Mouse (Mus musculus) midbrain, embryonic 13.5 days (tissue): Measurements from ENCODE around the gene Nipa2. TPM values are rescaled to one million over a fixed set of nuclear protein-coding genes. Genes with fewer than 3 reads are reported as not detected.
A peak's percentile ranks its signal among the peaks of the same experiment; 100 is the strongest.

Experiments used
- ATAC-seq: fragments of 200-750 bp; cut with Nextera tagmentation; 2 replicates; pipeline ENCODE4 v1.8.0; 2017; ENCODE audit warnings: mild to moderate bottlenecking, moderate TSS enrichment, moderate library complexity
- H3K27ac ChIP-seq: fragments of 300-500 bp; sonication (generic); 2 replicates; pipeline ENCODE4 v1.5.1; 2015; ENCODE audit warnings: inconsistent platforms, mild to moderate bottlenecking, moderate library complexity
- H3K27me3 ChIP-seq: fragments of 300-500 bp; sonication (generic); 2 replicates; pipeline ENCODE4 v1.6.1; 2015; ENCODE audit warnings: mild to moderate bottlenecking, inconsistent platforms
- H3K36me3 ChIP-seq: fragments of 300-500 bp; sonication (generic); 2 replicates; pipeline ENCODE4 v1.6.1; 2015; ENCODE audit warnings: mild to moderate bottlenecking, inconsistent platforms
- H3K4me1 ChIP-seq: fragments of 300-500 bp; sonication (generic); replicated peaks from 2 replicates; pipeline ENCODE4 v1.6.1; 2015; ENCODE audit warnings: inconsistent platforms
- H3K4me2 ChIP-seq: fragments of 300-500 bp; sonication (generic); replicated peaks from 2 replicates; pipeline ENCODE4 v1.6.1; 2015; ENCODE audit warnings: moderate library complexity, mild to moderate bottlenecking, inconsistent platforms
- H3K4me3 ChIP-seq: fragments of 300-500 bp; sonication (generic); replicated peaks from 2 replicates; pipeline ENCODE4 v1.5.1; 2015; ENCODE audit warnings: mild to moderate bottlenecking, inconsistent platforms
- H3K9ac ChIP-seq: fragments of 300-500 bp; sonication (generic); replicated peaks from 2 replicates; pipeline ENCODE4 v1.6.1; 2015; ENCODE audit warnings: mild to moderate bottlenecking, inconsistent platforms
- H3K9me3 ChIP-seq: fragments of 300-500 bp; sonication (generic); 2 replicates; pipeline ENCODE4 v1.6.1; 2016; ENCODE audit warnings: mild to moderate bottlenecking, inconsistent platforms
- WGBS: fragments of 180-500 bp; shearing (Covaris S2); methylation state at CpG from one replicate; pipeline ENCODE4 v1.1.7; 2015; 5-methylcytosine and 5-hydroxymethylcytosine counted together
- polyA plus RNA-seq: library from polyadenylated mRNA; unstranded; fragments of >200 nt; fragmentation: Nextera tagmentation; extraction: Ambion mirVana; gene quantifications from 2 replicates; pipeline ENCODE4 v1.2.1, GENCODE M21; 2015

The Nipa2 gene
- 33.2 and 34.5 TPM in 2 replicates for polyA plus RNA-seq

DNA sequence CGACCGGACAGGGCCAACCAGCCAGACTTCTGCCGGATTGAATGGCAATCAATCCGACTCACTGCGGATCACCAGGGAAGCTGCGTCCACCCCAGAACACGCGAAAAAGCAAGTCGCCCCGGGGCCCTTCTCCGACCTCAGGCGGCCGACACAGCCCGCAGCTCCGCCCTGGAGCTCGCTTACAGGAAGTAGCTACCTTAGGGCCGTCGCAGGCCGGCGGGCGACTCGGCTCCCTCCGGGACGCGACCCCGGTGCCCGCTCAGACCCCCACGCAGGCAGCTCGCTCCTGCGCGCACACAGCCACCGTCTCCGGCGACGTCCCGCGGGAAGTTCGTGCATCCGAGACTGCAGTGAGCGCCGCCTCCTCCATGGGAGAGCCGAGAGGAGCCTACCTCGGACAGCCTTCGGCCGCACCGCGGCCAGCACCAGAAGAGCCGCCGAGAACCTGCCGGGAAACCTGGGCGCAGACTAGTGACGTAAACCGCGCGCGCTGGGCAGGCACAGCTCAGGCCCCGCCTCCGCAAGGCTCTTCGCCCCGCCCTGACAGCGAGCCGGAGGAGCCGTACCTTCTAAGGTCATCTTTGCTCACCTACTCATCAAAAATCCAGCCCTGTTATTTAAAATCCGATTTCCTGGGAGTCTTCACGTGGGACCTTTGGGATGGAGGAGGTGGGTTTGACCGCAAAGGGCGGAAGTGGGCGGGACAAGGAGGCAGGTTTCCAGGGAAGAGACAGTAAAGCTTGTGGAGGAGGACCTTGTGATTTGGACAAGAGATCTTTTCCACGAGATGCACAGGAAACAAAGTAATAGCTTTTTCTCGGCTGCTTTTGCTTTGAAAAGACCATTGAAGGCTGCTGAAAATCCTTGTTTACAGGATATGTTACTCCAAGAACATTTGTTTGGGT is at the start of gene Nipa2:
Gene Nipa2 (minus strand): TSS at position 473 of the 905 bp plus-strand sequence.
- Histone ChIP-seq H3K27ac (peak within 1 kb of the TSS; percentile 90), H3K4me3 (peak within 1 kb of the TSS; percentile 92), H3K36me3 (no peaks in the 10 kb centered on the region), H3K9ac (peak within 1 kb of the TSS; percentile 96), H3K4me1 (peaks cover 23% of the 10 kb centered on the region), H3K4me2 (peak within 1 kb of the TSS; percentile 79), H3K27me3 (no peaks in the 10 kb centered on the region), H3K9me3 (no peaks in the 10 kb centered on the region)
- ATAC-seq = peak; percentile 99
- WGBS = under 1% methylated on average over 70 of the region's 70 CpGs

DNA sequence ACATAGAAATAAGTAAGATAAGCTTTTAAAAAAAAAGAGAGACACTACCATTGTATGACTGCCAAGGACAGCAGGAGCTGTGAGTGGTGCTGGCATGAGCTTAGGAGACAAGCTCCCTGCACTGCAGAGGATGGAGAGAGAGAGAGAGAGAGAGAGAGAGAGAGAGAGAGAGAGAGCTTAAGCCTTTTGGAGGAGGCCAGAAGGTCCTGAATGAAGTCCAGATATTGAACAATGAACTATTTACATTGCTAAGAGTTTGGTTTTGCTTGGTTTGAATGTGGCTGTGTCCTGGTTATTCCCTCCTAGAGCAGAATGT is 48.7 kb upstream of the Nipa2 start:
- Histone ChIP-seq H3K4me2 (no peak overlapping the region), H3K27ac (no peak overlapping the region), H3K27me3 (no peaks in the 10 kb centered on the region), H3K9ac (no peak overlapping the region), H3K4me3 (no peak overlapping the region), H3K9me3 (no peaks in the 10 kb centered on the region), H3K4me1 (no peaks in the 10 kb centered on the region), H3K36me3 (peaks cover 14% of the 10 kb centered on the region; the same call in 1 of the 2 replicates)
- no peak for ATAC-seq

- no peak overlapping the region for H3K27ac ChIP-seq
- no peaks in the 10 kb centered on the region for H3K27me3 ChIP-seq
- no peak overlapping the region for H3K4me2 ChIP-seq
- H3K9me3 ChIP-seq = no peaks in the 10 kb centered on the region
- H3K4me1 ChIP-seq = no peaks in the 10 kb centered on the region
- no peak overlapping the region for H3K9ac ChIP-seq
- 88% methylated on average over 4 of the region's 4 CpGs for WGBS
- ATAC-seq = no peak
- peaks cover 13% of the 10 kb centered on the region; the same call in 1 of the 2 replicates for H3K36me3 ChIP-seq
- H3K4me3 ChIP-seq = no peak overlapping the region
Measured at GRCm38 (mm10) chr7:56010318-56011017, 48.2 kb upstream of the Nipa2 start.

DNA sequence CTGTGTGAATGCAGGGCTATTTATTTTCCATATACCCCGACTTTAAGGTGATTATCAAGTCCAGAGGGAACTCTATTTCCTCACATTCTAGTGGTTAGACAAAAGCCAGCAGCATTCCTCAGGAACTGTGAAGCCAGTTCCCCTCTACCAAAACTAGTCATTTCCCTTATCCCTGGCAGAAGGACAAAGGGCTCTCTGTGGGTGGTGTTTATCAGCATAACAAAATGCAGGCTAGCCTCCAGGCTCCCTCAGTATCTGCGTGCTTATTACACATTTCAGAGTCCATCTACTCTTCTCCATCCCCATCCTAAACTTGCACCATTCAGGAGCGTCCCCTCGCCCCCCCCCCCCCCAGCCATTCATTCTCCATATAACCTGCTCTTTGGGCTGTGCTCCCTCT is 36.7 kb upstream of the Nipa2 start:
- Histone ChIP-seq H3K4me2 (no peak overlapping the region), H3K9ac (no peak overlapping the region), H3K4me1 (peaks cover 13% of the 10 kb centered on the region; the same call in 1 of the 2 replicates), H3K36me3 (no peaks in the 10 kb centered on the region), H3K27ac (no peak overlapping the region), H3K9me3 (no peaks in the 10 kb centered on the region), H3K4me3 (no peak overlapping the region), H3K27me3 (no peaks in the 10 kb centered on the region)
- WGBS = 0% methylated on average over 3 of the region's 4 CpGs
- ATAC-seq = peak; percentile 41

DNA sequence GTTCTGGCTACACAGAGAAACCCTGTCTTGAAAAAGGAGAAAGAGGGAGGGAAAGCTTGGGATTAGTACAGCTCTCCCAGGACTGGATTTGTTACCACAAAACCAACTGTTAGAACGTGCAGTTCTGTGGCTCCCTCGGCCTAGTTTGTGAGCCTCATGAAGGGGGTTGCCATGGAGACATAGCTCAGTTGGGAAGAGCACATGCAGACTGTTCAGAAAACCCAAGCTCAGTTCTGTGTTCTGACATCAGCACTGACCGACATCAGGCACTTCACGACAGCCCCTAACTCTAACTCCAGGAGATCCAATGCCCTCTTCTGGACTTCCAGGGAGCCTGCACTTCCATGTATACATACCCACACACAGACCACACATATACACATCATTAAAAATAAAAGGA is 32.7 kb upstream of the Nipa2 start:
- Histone ChIP-seq H3K4me2 (no peak overlapping the region), H3K27ac (no peak overlapping the region), H3K36me3 (peaks cover 3% of the 10 kb centered on the region; the same call in 1 of the 2 replicates), H3K9ac (no peak overlapping the region), H3K4me3 (no peak overlapping the region), H3K27me3 (no peaks in the 10 kb centered on the region), H3K4me1 (peaks cover 13% of the 10 kb centered on the region; the same call in 1 of the 2 replicates), H3K9me3 (no peaks in the 10 kb centered on the region)
- WGBS = 21% methylated on average over 4 of the region's 4 CpGs
- ATAC-seq = peak; percentile 61

- Histone ChIP-seq H3K36me3 (peaks cover 9% of the 10 kb centered on the region; the same call in 1 of the 2 replicates), H3K9me3 (no peaks in the 10 kb centered on the region), H3K4me1 (peaks cover 4% of the 10 kb centered on the region; the same call in 1 of the 2 replicates), H3K4me2 (no peak overlapping the region), H3K9ac (no peak overlapping the region), H3K27ac (no peak overlapping the region), H3K27me3 (no peaks in the 10 kb centered on the region), H3K4me3 (no peak overlapping the region)
- 93% methylated on average over 7 of the region's 7 CpGs for WGBS
- ATAC-seq = no peak
Measured at GRCm38 (mm10) chr7:55991858-55992257, 29.6 kb upstream of the Nipa2 start.

DNA sequence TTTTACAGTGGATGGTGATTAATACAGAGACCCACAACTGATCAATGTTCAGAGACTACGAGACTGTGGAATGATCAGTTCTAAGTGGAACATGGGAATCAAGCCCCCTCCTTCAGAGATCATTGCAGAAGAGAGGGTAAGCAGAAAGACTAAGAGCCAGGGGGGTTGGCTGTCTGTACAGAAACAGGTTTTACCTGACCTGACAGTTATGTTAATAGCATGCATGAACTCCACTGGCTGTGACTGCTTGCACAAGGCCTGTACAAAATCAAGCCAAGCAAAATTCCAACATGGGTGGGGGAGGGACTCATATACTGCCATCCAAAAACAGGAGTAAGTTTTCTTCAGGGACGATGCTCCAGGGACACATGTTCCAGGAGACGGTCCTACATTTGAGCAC is 28.9 kb upstream of the Nipa2 start:
- no peak for ATAC-seq
- 96% methylated on average over 3 of the region's 3 CpGs for WGBS
- H3K27ac ChIP-seq = no peak overlapping the region
- H3K27me3 ChIP-seq = no peaks in the 10 kb centered on the region
- no peak overlapping the region for H3K9ac ChIP-seq
- peaks cover 4% of the 10 kb centered on the region; the same call in 1 of the 2 replicates for H3K4me1 ChIP-seq
- H3K36me3 ChIP-seq = peaks cover 9% of the 10 kb centered on the region; the same call in 1 of the 2 replicates
- H3K9me3 ChIP-seq = no peaks in the 10 kb centered on the region
- no peak overlapping the region for H3K4me2 ChIP-seq
- H3K4me3 ChIP-seq = no peak overlapping the region

DNA sequence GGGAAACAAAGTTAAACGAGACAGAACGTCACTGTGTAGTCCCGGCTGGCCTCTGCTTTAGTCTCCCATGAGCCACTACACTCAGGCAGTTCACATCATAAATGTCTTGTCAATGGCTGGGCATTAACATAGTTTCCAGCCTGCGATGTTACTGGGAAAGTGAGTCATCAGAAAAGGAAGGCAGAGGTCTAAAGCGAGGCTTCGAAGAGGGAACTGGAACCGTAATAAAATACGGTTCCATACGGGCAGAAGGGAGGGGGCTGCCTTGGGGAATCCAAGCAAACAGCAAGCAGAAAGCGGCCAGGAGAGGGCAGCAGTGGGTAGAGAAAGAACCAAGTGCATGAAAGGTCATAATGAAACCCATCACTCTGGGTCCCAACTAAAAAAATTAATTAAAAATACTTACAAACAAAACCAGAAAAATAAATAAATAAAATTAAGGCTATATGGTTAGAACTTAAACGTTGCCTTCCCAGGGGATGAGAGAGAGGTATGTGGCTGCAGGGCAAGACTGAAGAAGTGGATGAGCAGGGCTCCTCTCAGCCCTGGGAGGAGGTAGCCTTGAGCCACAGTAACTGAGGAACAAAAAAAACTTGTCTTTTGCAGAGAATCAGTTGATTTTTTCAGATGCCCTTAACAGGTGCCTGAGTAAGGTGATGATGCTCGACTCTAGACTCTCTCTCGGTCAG is 24.4 kb upstream of the Nipa2 start:
- no peaks in the 10 kb centered on the region for H3K4me1 ChIP-seq
- 40% methylated on average over 13 of the region's 13 CpGs for WGBS
- H3K27ac ChIP-seq = no peak overlapping the region
- no peak overlapping the region for H3K9ac ChIP-seq
- peaks cover 23% of the 10 kb centered on the region for H3K36me3 ChIP-seq
- H3K4me3 ChIP-seq = no peak overlapping the region
- peak; percentile 66 for ATAC-seq
- no peaks in the 10 kb centered on the region for H3K27me3 ChIP-seq
- H3K9me3 ChIP-seq = no peaks in the 10 kb centered on the region
- peak overlapping the region; percentile 34; the same call in 1 of the 2 replicates for H3K4me2 ChIP-seq

DNA sequence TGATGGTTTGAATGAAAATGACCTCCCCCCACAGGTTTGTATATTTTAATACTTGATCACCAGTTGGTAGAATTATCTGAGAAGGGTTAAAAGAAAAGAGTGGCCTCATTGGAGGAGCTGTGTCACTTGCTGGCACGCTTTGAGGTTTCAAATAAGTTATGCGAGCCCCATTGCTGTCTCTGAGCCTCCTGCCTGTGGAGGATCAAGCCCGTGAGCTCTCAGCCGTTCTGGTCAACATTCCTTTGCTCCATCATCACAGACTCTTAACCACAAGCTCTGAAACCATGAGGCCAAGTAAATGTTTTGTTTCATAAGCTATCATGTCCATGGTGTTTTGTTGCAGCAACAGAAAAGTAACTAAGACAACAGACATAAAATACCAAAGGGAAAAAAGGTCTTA is 22.5 kb upstream of the Nipa2 start:
- no peaks in the 10 kb centered on the region for H3K4me1 ChIP-seq
- no peaks in the 10 kb centered on the region for H3K27me3 ChIP-seq
- no peak overlapping the region for H3K9ac ChIP-seq
- no peak for ATAC-seq
- no peaks in the 10 kb centered on the region for H3K9me3 ChIP-seq
- no peak overlapping the region for H3K27ac ChIP-seq
- 74% methylated on average over 4 of the region's 4 CpGs for WGBS
- no peak overlapping the region for H3K4me3 ChIP-seq
- no peak overlapping the region for H3K4me2 ChIP-seq
- peaks cover 31% of the 10 kb centered on the region for H3K36me3 ChIP-seq

- H3K4me1 ChIP-seq = no peaks in the 10 kb centered on the region
- H3K9ac ChIP-seq = no peak overlapping the region
- H3K4me3 ChIP-seq = no peak overlapping the region
- H3K27me3 ChIP-seq = no peaks in the 10 kb centered on the region
- H3K27ac ChIP-seq = no peak overlapping the region
- peaks cover 43% of the 10 kb centered on the region for H3K36me3 ChIP-seq
- ATAC-seq = no peak
- H3K9me3 ChIP-seq = no peaks in the 10 kb centered on the region
- no peak overlapping the region for H3K4me2 ChIP-seq
- WGBS = 93% methylated on average over 5 of the region's 5 CpGs
Measured at GRCm38 (mm10) chr7:55983107-55983506, 20.8 kb upstream of the Nipa2 start.

DNA sequence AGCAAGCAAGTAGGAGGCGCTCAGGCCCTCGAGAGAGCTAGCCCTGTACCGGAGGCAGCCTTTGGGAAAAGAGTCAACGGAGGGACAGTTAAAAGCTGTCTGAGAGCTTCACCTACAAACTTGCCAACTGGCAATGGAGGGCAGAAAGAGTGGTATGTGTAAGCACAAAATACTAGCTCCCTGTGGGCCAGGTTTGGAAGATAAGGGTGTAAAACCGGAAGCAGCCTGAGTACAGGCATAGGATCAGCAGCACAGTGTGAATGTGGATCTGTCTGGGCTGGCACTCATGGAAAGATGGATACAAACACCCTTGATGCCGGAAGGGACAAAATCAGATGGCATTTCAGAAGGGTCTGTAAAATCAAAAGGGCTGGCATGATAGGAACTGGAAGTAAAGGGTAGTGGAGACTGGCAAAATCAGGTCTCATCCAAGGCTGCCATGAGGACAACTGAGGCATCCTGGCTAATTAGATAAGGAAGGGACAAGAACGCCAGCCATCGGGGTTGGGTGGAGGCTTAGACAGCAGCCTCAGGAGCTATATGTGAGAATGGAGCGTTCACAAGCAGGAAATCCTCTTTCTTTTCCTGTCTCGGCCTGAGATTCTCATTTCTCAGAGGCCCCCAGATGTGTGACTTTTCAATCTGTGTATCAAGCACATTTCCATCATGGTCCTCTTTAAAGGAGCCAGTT is 19.9 kb upstream of the Nipa2 start:
- Histone ChIP-seq H3K36me3 (peaks cover 37% of the 10 kb centered on the region), H3K27ac (no peak overlapping the region), H3K9ac (no peak overlapping the region), H3K4me3 (no peak overlapping the region), H3K4me2 (no peak overlapping the region), H3K4me1 (no peaks in the 10 kb centered on the region), H3K9me3 (no peaks in the 10 kb centered on the region), H3K27me3 (no peaks in the 10 kb centered on the region)
- ATAC-seq = no peak
- 90% methylated on average over 10 of the region's 10 CpGs for WGBS
